Mouse (Mus musculus) midbrain, embryonic 13.5 days (tissue): ENCODE results near the gene Hist1h4b. TPM values are rescaled to one million over a fixed set of nuclear protein-coding genes. Genes with fewer than 3 reads are reported as not detected.

Experiments used
- ATAC-seq: fragments of 200-750 bp; cut with Nextera tagmentation; 2 replicates; pipeline ENCODE4 v1.8.0; 2017; ENCODE audit warnings: mild to moderate bottlenecking, moderate TSS enrichment, moderate library complexity
- H3K27ac ChIP-seq: fragments of 300-500 bp; sonication (generic); 2 replicates; pipeline ENCODE4 v1.5.1; 2015; ENCODE audit warnings: inconsistent platforms, mild to moderate bottlenecking, moderate library complexity
- H3K27me3 ChIP-seq: fragments of 300-500 bp; sonication (generic); 2 replicates; pipeline ENCODE4 v1.6.1; 2015; ENCODE audit warnings: mild to moderate bottlenecking, inconsistent platforms
- H3K36me3 ChIP-seq: fragments of 300-500 bp; sonication (generic); 2 replicates; pipeline ENCODE4 v1.6.1; 2015; ENCODE audit warnings: mild to moderate bottlenecking, inconsistent platforms
- H3K4me1 ChIP-seq: fragments of 300-500 bp; sonication (generic); replicated peaks from 2 replicates; pipeline ENCODE4 v1.6.1; 2015; ENCODE audit warnings: inconsistent platforms
- H3K4me2 ChIP-seq: fragments of 300-500 bp; sonication (generic); replicated peaks from 2 replicates; pipeline ENCODE4 v1.6.1; 2015; ENCODE audit warnings: moderate library complexity, mild to moderate bottlenecking, inconsistent platforms
- H3K4me3 ChIP-seq: fragments of 300-500 bp; sonication (generic); replicated peaks from 2 replicates; pipeline ENCODE4 v1.5.1; 2015; ENCODE audit warnings: mild to moderate bottlenecking, inconsistent platforms
- H3K9ac ChIP-seq: fragments of 300-500 bp; sonication (generic); replicated peaks from 2 replicates; pipeline ENCODE4 v1.6.1; 2015; ENCODE audit warnings: mild to moderate bottlenecking, inconsistent platforms
- H3K9me3 ChIP-seq: fragments of 300-500 bp; sonication (generic); 2 replicates; pipeline ENCODE4 v1.6.1; 2016; ENCODE audit warnings: mild to moderate bottlenecking, inconsistent platforms
- WGBS: fragments of 180-500 bp; shearing (Covaris S2); methylation state at CpG from one replicate; pipeline ENCODE4 v1.1.7; 2015; 5-methylcytosine and 5-hydroxymethylcytosine counted together
- microRNA-seq: library from miRNA; unstranded; fragments of <30 nt; microRNA quantifications from one replicate; pipeline ENCODE4, GENCODE M21; 2016
- polyA plus RNA-seq: library from polyadenylated mRNA; unstranded; fragments of >200 nt; fragmentation: Nextera tagmentation; extraction: Ambion mirVana; gene quantifications from 2 replicates; pipeline ENCODE4 v1.2.1, GENCODE M21; 2015

Hist1h4b gene
- polyA plus RNA-seq, 1 experiment from 2014 or later, result 4.6 TPM

GRCm38 (mm10) chr13:23792520-23792919 lies 35.7 kb downstream of the Hist1h4b start:
- no peak for ATAC-seq
- no peaks in the 10 kb centered on the region for H3K27me3 ChIP-seq

GRCm38 (mm10) chr13:23799405-23799804 lies 42.6 kb downstream of the Hist1h4b start:
- H3K4me1 ChIP-seq, result no peaks in the 10 kb centered on the region
- no peak overlapping the region for H3K9ac ChIP-seq
- H3K27ac ChIP-seq, result no peak overlapping the region
- no peak for ATAC-seq
- no peaks in the 10 kb centered on the region for H3K27me3 ChIP-seq
- 89% methylated on average over 5 of the region's 5 CpGs for WGBS
- H3K4me2 ChIP-seq, result no peak overlapping the region
- H3K36me3 ChIP-seq, result no peaks in the 10 kb centered on the region
- H3K9me3 ChIP-seq, result no peaks in the 10 kb centered on the region
- H3K4me3 ChIP-seq, result no peak overlapping the region

More at GRCm38 (mm10) chr13:23792520-23792919, 35.7 kb downstream of the Hist1h4b start:
- no peak overlapping the region for H3K4me3 ChIP-seq
- no peak overlapping the region for H3K4me2 ChIP-seq
- WGBS, result 46% methylated on average over 2 of the region's 2 CpGs
- H3K36me3 ChIP-seq, result no peaks in the 10 kb centered on the region
- no peaks in the 10 kb centered on the region for H3K9me3 ChIP-seq
- no peak overlapping the region for H3K27ac ChIP-seq
- H3K9ac ChIP-seq, result no peak overlapping the region
- H3K4me1 ChIP-seq, result no peaks in the 10 kb centered on the region

- Histone ChIP-seq H3K9ac (no peak overlapping the region), H3K4me3 (no peak overlapping the region), H3K4me2 (no peak overlapping the region), H3K4me1 (no peaks in the 10 kb centered on the region), H3K27ac (no peak overlapping the region), H3K9me3 (no peaks in the 10 kb centered on the region), H3K36me3 (no peaks in the 10 kb centered on the region), H3K27me3 (no peaks in the 10 kb centered on the region)
- ATAC-seq, result no peak
- 81% methylated on average over 2 of the region's 2 CpGs for WGBS
Measured at GRCm38 (mm10) chr13:23804532-23804931, 47.7 kb downstream of the Hist1h4b start.

- H3K4me3 ChIP-seq, result no peak within 1 kb of the TSS
- H3K4me2 ChIP-seq, result no peak within 1 kb of the TSS
- no peak within 1 kb of the TSS for H3K9ac ChIP-seq
- no peaks in the 10 kb centered on the region for H3K9me3 ChIP-seq
- H3K36me3 ChIP-seq, result no peaks in the 10 kb centered on the region
- H3K27me3 ChIP-seq, result no peaks in the 10 kb centered on the region
- H3K27ac ChIP-seq, result no peak within 1 kb of the TSS
- H3K4me1 ChIP-seq, result no peaks in the 10 kb centered on the region
- ATAC-seq, result no peak
- 92% methylated on average over 15 of the region's 15 CpGs for WGBS
Measured at GRCm38 (mm10) chr13:23806422-23807052, 49.7 kb downstream of the Hist1h4b start, which contains the start of gene Slc17a2. Slc17a2 (plus strand) TSS chr13:23806993.

Small RNA genes lying within 50 kb of the gene (microRNA-seq; reads per million reads assigned to microRNA genes)
- not detected for gene Gm44314
- gene Gm44484, result not detected

Other genes with a start within 250 kb of the Hist1h4b start
- 6.4 and 7.4 TPM in 2 replicates for gene Hist1h4h, start 226.0 kb upstream of the Hist1h4b start, polyA plus RNA-seq
- gene Hist1h2af, start 223.1 kb upstream of the Hist1h4b start, polyA plus RNA-seq, result 1.3 and 3.0 TPM in 2 replicates
- gene Hist1h3g, start 221.6 kb upstream of the Hist1h4b start, polyA plus RNA-seq, result 3.1 and 5.3 TPM in 2 replicates
- 0.31 and 0.35 TPM in 2 replicates for gene Hist1h2bh, start 213.6 kb upstream of the Hist1h4b start, polyA plus RNA-seq
- gene Hist1h3f, start 213.0 kb upstream of the Hist1h4b start, polyA plus RNA-seq, result 0.75 and 0.84 TPM in 2 replicates
- not detected in 2 replicates for gene Hist1h4f, start 205.4 kb upstream of the Hist1h4b start, polyA plus RNA-seq
- 0.23 and 0.24 TPM in 2 replicates for gene Hist1h1d, start 203.8 kb upstream of the Hist1h4b start, polyA plus RNA-seq
- 3.1 and 4.7 TPM in 2 replicates for gene Hist1h3e, start 194.6 kb upstream of the Hist1h4b start, polyA plus RNA-seq
- 51.6 and 53.6 TPM in 2 replicates for gene Hist1h2ae, start 185.8 kb upstream of the Hist1h4b start, polyA plus RNA-seq
- 4.1 and 7.5 TPM in 2 replicates for gene Hist1h2bg, start 185.6 kb upstream of the Hist1h4b start, polyA plus RNA-seq
- gene Hist1h2bf, start 182.8 kb upstream of the Hist1h4b start, polyA plus RNA-seq, result 3.3 and 4.5 TPM in 2 replicates
- gene Hist1h2ad, start 182.6 kb upstream of the Hist1h4b start, polyA plus RNA-seq, result 0.93 and 1.7 TPM in 2 replicates
- gene Hist1h3d, start 181.2 kb upstream of the Hist1h4b start, polyA plus RNA-seq, result 2.1 and 3.1 TPM in 2 replicates
- gene Hist1h4d, start 175.4 kb upstream of the Hist1h4b start, polyA plus RNA-seq, result 74.3 and 84.0 TPM in 2 replicates
- 1.4 and 2.0 TPM in 2 replicates for gene Hist1h2be, start 135.9 kb upstream of the Hist1h4b start, polyA plus RNA-seq
- gene Hist1h1e, start 134.5 kb upstream of the Hist1h4b start, polyA plus RNA-seq, result 12.6 and 15.0 TPM in 2 replicates
- 0.69 and 1.1 TPM in 2 replicates for gene Hist1h2ac, start 73.1 kb upstream of the Hist1h4b start, polyA plus RNA-seq
- gene Hist1h2bc, start 72.8 kb upstream of the Hist1h4b start, polyA plus RNA-seq, result 22.2 and 24.4 TPM in 2 replicates
- not detected in 2 replicates for gene Hist1h1t, start 61.2 kb upstream of the Hist1h4b start, polyA plus RNA-seq
- 5.1 and 5.8 TPM in 2 replicates for gene Hist1h4c, start 58.6 kb upstream of the Hist1h4b start, polyA plus RNA-seq
- 2.0 and 2.7 TPM in 2 replicates for gene Hfe, start 46.2 kb upstream of the Hist1h4b start, polyA plus RNA-seq
- gene Hist1h1c, start 18.2 kb upstream of the Hist1h4b start, polyA plus RNA-seq, result 9.8 and 11.1 TPM in 2 replicates
- gene Hist1h3c, start 11.4 kb upstream of the Hist1h4b start, polyA plus RNA-seq, result 3.2 and 4.4 TPM in 2 replicates
- 2.8 and 3.2 TPM in 2 replicates for gene Hist1h2bb, start 10.3 kb upstream of the Hist1h4b start, polyA plus RNA-seq
- 28.4 and 31.0 TPM in 2 replicates for gene Hist1h2ab, start 5.9 kb upstream of the Hist1h4b start, polyA plus RNA-seq
- gene Hist1h3b, start 4.7 kb upstream of the Hist1h4b start, polyA plus RNA-seq, result 6.3 and 8.7 TPM in 2 replicates
- 0.44 and 0.57 TPM in 2 replicates for gene Hist1h4a, start 4.2 kb downstream of the Hist1h4b start, polyA plus RNA-seq
- gene Hist1h3a, start 5.4 kb downstream of the Hist1h4b start, polyA plus RNA-seq, result 1.4 and 3.3 TPM in 2 replicates
- 1.6 and 2.2 TPM in 2 replicates for gene Hist1h1a, start 6.7 kb downstream of the Hist1h4b start, polyA plus RNA-seq
- 0.15 TPM in 1 of 2 replicates, not detected in the other for gene Trim38, start 12.9 kb downstream of the Hist1h4b start, polyA plus RNA-seq
- gene Slc17a2, start 50.0 kb downstream of the Hist1h4b start, polyA plus RNA-seq, result not detected in 2 replicates
- not detected in 2 replicates for gene Slc17a3, start 82.4 kb downstream of the Hist1h4b start, polyA plus RNA-seq
- 0.08 TPM in 1 of 2 replicates, not detected in the other for gene Slc17a1, start 110.7 kb downstream of the Hist1h4b start, polyA plus RNA-seq
- gene Slc17a4, start 158.0 kb downstream of the Hist1h4b start, polyA plus RNA-seq, result not detected in 2 replicates
- gene Hist1h2ba, start 177.1 kb downstream of the Hist1h4b start, polyA plus RNA-seq, result not detected in 2 replicates
- gene Hist1h2aa, start 177.4 kb downstream of the Hist1h4b start, polyA plus RNA-seq, result not detected in 2 replicates
- 1.2 and 1.6 TPM in 2 replicates for gene Scgn, start 234.2 kb downstream of the Hist1h4b start, polyA plus RNA-seq